ENCODE assay signal across 19 mouse cellular contexts in genomic region chr15:28060423-28060822, GRCm38 (mm10). TPM values are rescaled to one million over a fixed set of nuclear protein-coding genes. Genes with fewer than 3 reads are reported as not detected.
DNase-seq lines count a peak whose midpoint lies in the region; ATAC-seq and TF ChIP-seq lines count a peak whose summit lies in the region.
"Had no signal": no experiment of that assay in that cellular context is flagged by ENCODE, and none has a peak within 500 bp of the region (broad histone marks: within the 10 kb centered on the region; RNA-seq: fewer than 3 reads in every experiment).

No protein-coding gene starts in this region.

- no peak overlapping the region for H3K4me2 ChIP-seq in forebrain, embryonic 12.5 days
- no peak overlapping the region for H3K4me2 ChIP-seq in forebrain, embryonic 15.5 days (replicated peaks)
- no peak overlapping the region for H3K4me2 ChIP-seq in hindbrain, embryonic 13.5 days
- no peak overlapping the region for H3K4me2 ChIP-seq in midbrain, embryonic 16.5 days (ENCODE audit: low read length)
- H3K4me2 ChIP-seq in liver, postnatal 0 days (ENCODE audit: low read depth, low read length): no peak overlapping the region
- H3K4me2 ChIP-seq: limb, embryonic 15.5 days; lung, embryonic 14.5 days had no signal

- TF ChIP-seq EP300 in liver, postnatal 0 days (IDR thresholded peaks at IDR 0.05; ENCODE audit: low read depth): no peak

- H3K4me1 ChIP-seq in forebrain, embryonic 12.5 days: peaks cover 6% of the 10 kb centered on the region; the same call in 1 of the 2 replicates
- no peaks in the 10 kb centered on the region for H3K4me1 ChIP-seq in forebrain, embryonic 15.5 days
- 0 out of 2 replicates have a peak, but pooled peaks cover 5% of the 10 kb centered on the region for H3K4me1 ChIP-seq in hindbrain, embryonic 13.5 days (replicated peaks)
- H3K4me1 ChIP-seq in midbrain, embryonic 16.5 days (ENCODE audit: control insufficient read depth, insufficient read depth, low read length): no peaks in the 10 kb centered on the region
- no peaks in the 10 kb centered on the region for H3K4me1 ChIP-seq in liver, postnatal 0 days (ENCODE audit: insufficient read depth)
- H3K4me1 ChIP-seq: limb, embryonic 15.5 days; megakaryocyte, embryonic 14.5 days had no signal

- H3K9ac ChIP-seq in forebrain, embryonic 12.5 days: no peak overlapping the region
- no peak overlapping the region for H3K9ac ChIP-seq in forebrain, embryonic 15.5 days (replicated peaks)
- H3K9ac ChIP-seq in hindbrain, embryonic 13.5 days: no peak overlapping the region
- no peak overlapping the region for H3K9ac ChIP-seq in midbrain, embryonic 16.5 days (ENCODE audit: low read depth, low read length)
- no peak overlapping the region for H3K9ac ChIP-seq in liver, postnatal 0 days (replicated peaks)
- H3K9ac ChIP-seq: limb, embryonic 15.5 days; lung, embryonic 14.5 days had no signal

- no peak overlapping the region for H3K4me3 ChIP-seq in forebrain, embryonic 12.5 days (replicated peaks)
- no peak overlapping the region for H3K4me3 ChIP-seq in forebrain, embryonic 15.5 days
- H3K4me3 ChIP-seq in hindbrain, embryonic 13.5 days: no peak overlapping the region
- no peak overlapping the region for H3K4me3 ChIP-seq in midbrain, embryonic 16.5 days (ENCODE audit: low read depth, low read length)
- no peak overlapping the region for H3K4me3 ChIP-seq in liver, postnatal 0 days (ENCODE audit: low read depth, low read length)
- H3K4me3 ChIP-seq: heart, adult 2 months; left cerebral cortex, adult 2 months; limb, embryonic 15.5 days; megakaryocyte, embryonic 14.5 days had no signal

- 0 out of 2 replicates have a peak, but pooled peaks have one; percentile 44 for ATAC-seq in forebrain, embryonic 12.5 days (ENCODE audit: low FRiP score)
- no peak for ATAC-seq in forebrain, embryonic 15.5 days (replicated peaks)
- peak; percentile 57 for ATAC-seq in hindbrain, embryonic 13.5 days (ENCODE audit: low FRiP score)
- peak; percentile 78 for ATAC-seq in midbrain, embryonic 16.5 days
- no peak for ATAC-seq in liver, postnatal 0 days
- ATAC-seq in megakaryocyte progenitor cell, adult 5-6 weeks (replicated peaks; ENCODE audit: poor library complexity): no peak

- TF ChIP-seq POLR2A in brain, embryonic 14.5 days (IDR thresholded peaks at IDR 0.05; ENCODE audit: borderline replicate concordance, extremely low read depth, insufficient read depth, insufficient read length, poor library complexity, severe bottlenecking): no peak

- no peaks in the 10 kb centered on the region for H3K36me3 ChIP-seq in forebrain, embryonic 12.5 days (replicated peaks)
- no peaks in the 10 kb centered on the region for H3K36me3 ChIP-seq in forebrain, embryonic 15.5 days
- H3K36me3 ChIP-seq in hindbrain, embryonic 13.5 days: no peaks in the 10 kb centered on the region
- no peaks in the 10 kb centered on the region for H3K36me3 ChIP-seq in midbrain, embryonic 16.5 days (ENCODE audit: control insufficient read depth, insufficient read depth, low read length)
- H3K36me3 ChIP-seq in liver, postnatal 0 days (replicated peaks; ENCODE audit: insufficient read depth, low read length): no peaks in the 10 kb centered on the region
- H3K36me3 ChIP-seq: G1E; limb, embryonic 15.5 days had no signal

- no peak for TF ChIP-seq CTCF in brain, embryonic 14.5 days (IDR thresholded peaks at IDR 0.05; ENCODE audit: borderline replicate concordance, extremely low read depth, insufficient read depth, insufficient read length)
- TF ChIP-seq CTCF in liver, postnatal 0 days (IDR thresholded peaks at IDR 0.05; ENCODE audit: low read depth): no peak

- H3K27ac ChIP-seq in forebrain, embryonic 12.5 days: no peak overlapping the region
- H3K27ac ChIP-seq in forebrain, embryonic 15.5 days (replicated peaks): no peak overlapping the region
- H3K27ac ChIP-seq in hindbrain, embryonic 13.5 days: no peak overlapping the region
- H3K27ac ChIP-seq in midbrain, embryonic 16.5 days (ENCODE audit: low read length): no peak overlapping the region
- no peak overlapping the region for H3K27ac ChIP-seq in liver, postnatal 0 days (ENCODE audit: low read depth)
- H3K27ac ChIP-seq: heart, adult 2 months; left cerebral cortex, adult 2 months; limb, embryonic 15.5 days had no signal

- H3K9me3 ChIP-seq in forebrain, embryonic 12.5 days: no peaks in the 10 kb centered on the region
- H3K9me3 ChIP-seq in forebrain, embryonic 15.5 days: no peaks in the 10 kb centered on the region
- H3K9me3 ChIP-seq in hindbrain, embryonic 13.5 days: no peaks in the 10 kb centered on the region
- H3K9me3 ChIP-seq in midbrain, embryonic 16.5 days (replicated peaks; ENCODE audit: control insufficient read depth, low read length, poor library complexity, severe bottlenecking): no peaks in the 10 kb centered on the region
- H3K9me3 ChIP-seq in liver, postnatal 0 days (ENCODE audit: low read length): no peaks in the 10 kb centered on the region
- H3K9me3 ChIP-seq: limb, embryonic 15.5 days had no signal

- 40% methylated on average over 6 of the region's 6 CpGs for WGBS in forebrain, embryonic 12.5 days
- 39% methylated on average over 6 of the region's 6 CpGs for WGBS in forebrain, embryonic 15.5 days
- 28% methylated on average over 6 of the region's 6 CpGs for WGBS in hindbrain, embryonic 13.5 days
- 22% methylated on average over 6 of the region's 6 CpGs for WGBS in midbrain, embryonic 16.5 days
- WGBS in liver, postnatal 0 days (ENCODE audit: insufficient replicate concordance): 76% methylated on average over 6 of the region's 6 CpGs

- peak; percentile 50 for DNase-seq in brain, embryonic 14.5 days (ENCODE audit: low read depth)
- no peak for DNase-seq in liver, postnatal 0 days
- no peak for DNase-seq in lung, postnatal 14 days
- DNase-seq: B cell, adult 2 months; cerebellum, adult 18-20 months; heart, adult 2 months; heart, postnatal 14 days; kidney, adult 9 months; lung, embryonic 14.5 days; thymus, adult 2 months had no signal

- H3K27me3 ChIP-seq in forebrain, embryonic 12.5 days: 0 out of 2 replicates have a peak, but pooled peaks cover 3% of the 10 kb centered on the region
- no peaks in the 10 kb centered on the region for H3K27me3 ChIP-seq in forebrain, embryonic 15.5 days
- no peaks in the 10 kb centered on the region for H3K27me3 ChIP-seq in hindbrain, embryonic 13.5 days
- H3K27me3 ChIP-seq in midbrain, embryonic 16.5 days (ENCODE audit: control insufficient read depth, insufficient read depth, low read depth, low read length): no peaks in the 10 kb centered on the region
- H3K27me3 ChIP-seq in liver, postnatal 0 days (ENCODE audit: insufficient read depth, low read length): no peaks in the 10 kb centered on the region
- H3K27me3 ChIP-seq: limb, embryonic 15.5 days; megakaryocyte, embryonic 14.5 days had no signal

RNA-seq across cellular contexts. Expression of gene Trio, which starts 34.8 kb away (rescaled TPM):
- polyA plus RNA-seq in forebrain, embryonic 12.5 days (2016; fragmentation: Nextera tagmentation; extraction: Ambion mirVana): 46.1 and 49.0 TPM in 2 replicates
- polyA plus RNA-seq in forebrain, embryonic 15.5 days (2015; fragmentation: Nextera tagmentation; extraction: Ambion mirVana): 43.8 and 44.7 TPM in 2 replicates
- polyA plus RNA-seq in brain, embryonic 14.5 days (2012; rRNA removed): 148 and 202 TPM in 2 replicates
- polyA plus RNA-seq in hindbrain, embryonic 13.5 days (2015; fragmentation: Nextera tagmentation; extraction: Ambion mirVana): 37.7 and 39.5 TPM in 2 replicates
- polyA plus RNA-seq in midbrain, embryonic 16.5 days (2015; fragmentation: Nextera tagmentation; extraction: Ambion mirVana): 37.5 and 45.9 TPM in 2 replicates
- 5.1 and 5.5 TPM in 2 replicates for polyA plus RNA-seq in liver, postnatal 0 days (2015; fragmentation: Nextera tagmentation; extraction: Ambion mirVana)
- 18.1 and 19.4 TPM in 2 replicates for total RNA-seq in megakaryocyte progenitor cell, adult 5-6 weeks (2015)
- 17.7 and 20.2 TPM in 2 replicates for total RNA-seq in megakaryocyte progenitor cell, adult 5-6 weeks (2017)
- polyA plus RNA-seq: G1E had no signal

Comparison
In these comparisons a context has a peak if more than half of its experiments do, and no peak if none do; other contexts are left out.
1. ATAC-seq: peak in forebrain, embryonic 12.5 days (single experiment), hindbrain, embryonic 13.5 days (single experiment) and midbrain, embryonic 16.5 days (single experiment); none in forebrain, embryonic 15.5 days (single experiment), liver, postnatal 0 days (single experiment) and megakaryocyte progenitor cell, adult 5-6 weeks (single experiment).